Mouse (Mus musculus) granulocyte monocyte progenitor cell, adult 5-6 weeks (primary cell): Measurements from ENCODE around the gene Sbf2. TPM values are rescaled to one million over a fixed set of nuclear protein-coding genes. Genes with fewer than 3 reads are reported as not detected.

Source experiments
- ATAC-seq: replicated peaks from 2 replicates; pipeline ENCODE4 v1.8.0; 2016; ENCODE audit warnings: mild to moderate bottlenecking, moderate TSS enrichment, inconsistent platforms; ENCODE audit not compliant: poor library complexity, severe bottlenecking
- total RNA-seq, 2 experiments: library from RNA; stranded (forward) in 1 of 2; stranded (reverse) in 1 of 2; fragments of 200-712, 200-1000 nt in 1 of 2; fragments of >200 nt in 1 of 2; fragmentation: Nextera tagmentation in 1 of 2; gene quantifications; 2 replicates each; pipeline ENCODE4 v1.2.3; 2014 to 2017

The Sbf2 gene
- total RNA-seq, 2 experiments from 2014 or later: 0.26 TPM; not detected in 1

- ATAC-seq: peak; percentile 84
Observed at GRCm38 (mm10) chr7:110432301-110432700, 182.4 kb downstream of the Sbf2 start.

- ATAC-seq: no peak
Observed at GRCm38 (mm10) chr7:110416318-110416717, 198.4 kb downstream of the Sbf2 start.

- no peak for ATAC-seq
Observed at GRCm38 (mm10) chr7:110414276-110414675, 200.4 kb downstream of the Sbf2 start.

- no peak for ATAC-seq
Observed at GRCm38 (mm10) chr7:110402092-110402491, 212.6 kb downstream of the Sbf2 start.

- ATAC-seq: no peak
Observed at GRCm38 (mm10) chr7:110392576-110392975, 222.1 kb downstream of the Sbf2 start.

- no peak for ATAC-seq
Observed at GRCm38 (mm10) chr7:110391632-110392031, 223.1 kb downstream of the Sbf2 start.

- ATAC-seq: peak; percentile 44
Observed at GRCm38 (mm10) chr7:110388889-110389288, 225.8 kb downstream of the Sbf2 start.

GRCm38 (mm10) chr7:110387565-110387964 lies 227.2 kb downstream of the Sbf2 start:
- peak; percentile 20; the same call in 1 of the 2 replicates for ATAC-seq

GRCm38 (mm10) chr7:110385482-110385881 lies 229.2 kb downstream of the Sbf2 start:
- no peak; the same call in 1 of the 2 replicates for ATAC-seq

GRCm38 (mm10) chr7:110384343-110384742 lies 230.4 kb downstream of the Sbf2 start:
- no peak for ATAC-seq

GRCm38 (mm10) chr7:110381625-110382024 lies 233.1 kb downstream of the Sbf2 start:
- ATAC-seq: no peak

- peak; percentile 78 for ATAC-seq
Observed at GRCm38 (mm10) chr7:110379335-110379914, 235.3 kb downstream of the Sbf2 start.

GRCm38 (mm10) chr7:110372529-110372928 lies 242.2 kb downstream of the Sbf2 start:
- peak; percentile 87 for ATAC-seq

- ATAC-seq: no peak
Observed at GRCm38 (mm10) chr7:110362005-110362404, 252.7 kb downstream of the Sbf2 start.

- ATAC-seq: no peak
Observed at GRCm38 (mm10) chr7:110361516-110361915, 253.2 kb downstream of the Sbf2 start.

- ATAC-seq: no peak
Observed at GRCm38 (mm10) chr7:110359391-110359790, 255.3 kb downstream of the Sbf2 start.

- ATAC-seq: no peak
Observed at GRCm38 (mm10) chr7:110353971-110354370, 260.8 kb downstream of the Sbf2 start.

GRCm38 (mm10) chr7:110347250-110347649 lies 267.5 kb downstream of the Sbf2 start:
- ATAC-seq: no peak

GRCm38 (mm10) chr7:110337601-110338000 lies 277.1 kb downstream of the Sbf2 start:
- ATAC-seq: no peak

GRCm38 (mm10) chr7:110325381-110326110 lies 289.2 kb downstream of the Sbf2 start:
- no peak for ATAC-seq

GRCm38 (mm10) chr7:110324852-110325251 lies 289.9 kb downstream of the Sbf2 start:
- no peak for ATAC-seq

GRCm38 (mm10) chr7:110321106-110321505 lies 293.6 kb downstream of the Sbf2 start:
- no peak for ATAC-seq
